Mouse (Mus musculus) left cerebral cortex, adult 2 months (tissue): ENCODE measurements around the gene Cyp2a22. TPM values are rescaled to one million over a fixed set of nuclear protein-coding genes. Genes with fewer than 3 reads are reported as not detected.
"Not testable (repeated sequence)": the region's sequence is repeated elsewhere in the genome, so short reads cannot be mapped to it uniquely, and the experiment has no call there.

Source experiments
- DNase-seq, 2 experiments: peaks; one replicate each; pipeline ENCODE4 v3.0.0; 2021 to 2022; ENCODE audit warnings: low spot score in 2 of 2, mixed read lengths in 1 of 2; ENCODE audit errors: extremely low spot score in 1 of 2
- H3K27ac ChIP-seq: fragments of 200-600 bp; 2 replicates; pipeline ENCODE4 v1.8.1; 2022
- H3K4me3 ChIP-seq: fragments of 200-600 bp; 2 replicates; pipeline ENCODE4 v1.8.1; 2022
- CTCF ChIP-seq: fragments of 200-600 bp; IDR thresholded peaks from 2 replicates; pipeline ENCODE4 v1.8.1; 2022; ENCODE audit warnings: antibody characterized with exemption, mild to moderate bottlenecking, moderate library complexity
- intact Hi-C: fragments of 180-260 bp; cut with DNase I; formaldehyde crosslinking; loops from one replicate; pipeline ENCODE4 v1.15.1; 2025
- long read RNA-seq, 2 experiments: library from polyadenylated mRNA; stranded (forward); transcript quantifications; one replicate each; pipeline ENCODE4 v2.0.0; 2021; ENCODE audit warnings: borderline mapping rate in 2 of 2
- total RNA-seq, 2 experiments: library from RNA; stranded (reverse); gene quantifications; 2 replicates each; pipeline ENCODE4 v1.2.3; 2021

Cyp2a22 gene
- total RNA-seq: not detected
- long read RNA-seq, experiment 1: 0 reads
- long read RNA-seq, experiment 2: 0 reads

GRCm38 (mm10) chr7:26939262-26939661 lies at the start of gene Cyp2a22:
Gene Cyp2a22 (minus strand): TSS chr7:26939384.
- Histone ChIP-seq H3K4me3 (no peak within 1 kb of the TSS), H3K27ac (no peak within 1 kb of the TSS)
- TF ChIP-seq CTCF: no peak
- intact Hi-C loops: no loop called here
- DNase-seq: no peak

DNA sequence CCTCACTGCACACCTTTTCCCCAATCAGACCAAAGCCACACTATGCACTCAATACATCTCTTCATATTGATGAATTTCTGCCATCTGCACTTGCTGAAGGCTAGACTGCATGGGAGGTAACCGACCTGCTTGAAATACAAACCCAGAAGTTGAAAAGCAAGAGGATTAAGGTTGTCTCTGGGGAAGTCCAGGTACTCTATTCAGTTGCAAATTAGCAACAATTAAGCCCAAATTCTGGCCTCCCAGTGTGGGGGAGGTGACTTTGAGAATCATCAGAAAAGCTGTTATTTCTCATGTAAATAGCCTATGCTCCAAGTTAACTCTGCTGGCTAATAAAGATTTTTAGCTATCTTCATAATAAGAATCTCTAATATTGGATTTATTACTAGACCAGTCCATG lies 44.0 kb upstream of the Cyp2a22 start:
- intact Hi-C loops, H3K27ac ChIP-seq, DNase-seq, H3K4me3 ChIP-seq: not testable (repeated sequence)

GRCm38 (mm10) chr7:26982551-26982950 lies 43.4 kb upstream of the Cyp2a22 start:
- no peak overlapping the region for H3K4me3 ChIP-seq
- no peak for TF ChIP-seq CTCF
- intact Hi-C loops: no loop called here
- no peak for DNase-seq
- H3K27ac ChIP-seq: no peak overlapping the region

DNA sequence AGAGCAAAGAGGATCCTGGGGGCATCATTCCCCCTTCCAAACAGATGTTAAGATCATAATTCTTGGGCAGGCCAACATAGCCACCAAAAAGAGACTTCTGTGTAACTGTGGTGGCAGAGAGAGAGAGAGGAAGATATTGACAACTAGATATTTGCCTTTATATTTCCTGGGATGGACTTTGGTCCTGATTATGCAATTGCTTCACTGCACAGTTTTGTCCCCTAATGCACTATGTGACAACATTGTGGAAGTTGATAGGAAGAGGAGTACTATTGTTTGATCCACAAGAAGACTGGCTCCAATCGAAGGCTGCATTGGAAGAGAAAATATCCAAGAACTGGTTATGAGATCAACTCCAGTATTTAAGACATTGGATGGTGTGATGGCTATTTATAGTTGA lies 42.8 kb upstream of the Cyp2a22 start:
- H3K27ac ChIP-seq, H3K4me3 ChIP-seq, intact Hi-C loops, DNase-seq: not testable (repeated sequence)

DNA sequence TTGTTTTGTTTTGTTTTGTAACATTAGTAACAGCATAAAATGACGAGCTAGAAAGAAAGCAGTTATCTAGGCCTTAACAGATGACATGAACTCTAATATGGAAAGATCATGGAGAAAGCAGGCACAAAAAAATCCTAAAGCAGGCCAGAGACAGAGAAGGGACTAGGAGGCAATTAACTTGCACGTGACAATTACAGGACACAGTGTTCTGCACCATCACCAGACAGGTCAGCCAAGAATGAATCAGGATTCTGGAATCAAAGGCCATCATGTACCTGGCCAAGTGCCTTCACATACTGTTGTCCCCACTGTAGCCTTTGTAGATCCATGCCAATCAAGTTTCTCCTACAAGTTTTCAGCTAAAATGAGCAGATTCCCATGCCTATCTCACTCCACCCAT lies 42.3 kb upstream of the Cyp2a22 start:
- DNase-seq, H3K4me3 ChIP-seq, intact Hi-C loops, H3K27ac ChIP-seq: not testable (repeated sequence)

DNA sequence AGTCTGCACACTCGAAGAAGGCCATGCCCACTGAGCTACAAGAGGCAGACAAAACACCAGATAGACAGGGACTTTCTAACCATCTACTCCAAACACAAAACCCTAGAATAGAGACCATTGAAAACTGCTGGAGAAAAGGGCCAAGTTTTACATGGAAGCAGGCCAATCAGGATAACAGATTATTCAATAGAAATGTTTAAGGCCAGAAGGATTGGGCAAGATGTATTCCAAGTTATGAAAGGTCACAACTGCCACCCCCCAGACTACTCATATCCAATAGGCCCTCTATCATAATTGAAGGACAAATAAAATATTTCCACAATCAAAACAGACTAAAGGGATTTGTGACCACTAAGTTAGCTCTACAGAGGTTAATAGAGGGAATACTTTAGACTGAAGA lies 23.2 kb upstream of the Cyp2a22 start:
- H3K27ac ChIP-seq, H3K4me3 ChIP-seq, DNase-seq, intact Hi-C loops: not testable (repeated sequence)

DNA sequence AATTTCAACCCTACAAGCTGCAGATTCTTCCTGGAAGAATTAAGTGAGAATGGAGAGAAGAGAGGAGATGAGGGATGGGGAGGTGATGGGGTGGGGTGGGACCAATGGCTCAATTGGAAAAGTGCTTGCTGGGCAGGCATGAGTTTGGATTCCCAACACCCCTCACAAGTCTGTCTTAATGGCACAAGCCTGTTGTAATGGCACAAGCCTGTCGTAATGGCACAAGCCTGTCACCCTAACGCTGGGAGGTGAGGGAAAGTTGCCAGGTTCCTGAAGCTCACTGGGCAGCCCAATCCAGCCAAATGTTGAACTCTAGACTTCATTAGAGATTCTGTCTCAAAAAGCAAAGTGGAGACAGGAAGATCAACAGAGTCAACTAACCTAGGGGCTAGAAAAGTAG lies 14.1 kb upstream of the Cyp2a22 start:
- H3K27ac ChIP-seq, intact Hi-C loops, DNase-seq, H3K4me3 ChIP-seq: not testable (repeated sequence)

DNA sequence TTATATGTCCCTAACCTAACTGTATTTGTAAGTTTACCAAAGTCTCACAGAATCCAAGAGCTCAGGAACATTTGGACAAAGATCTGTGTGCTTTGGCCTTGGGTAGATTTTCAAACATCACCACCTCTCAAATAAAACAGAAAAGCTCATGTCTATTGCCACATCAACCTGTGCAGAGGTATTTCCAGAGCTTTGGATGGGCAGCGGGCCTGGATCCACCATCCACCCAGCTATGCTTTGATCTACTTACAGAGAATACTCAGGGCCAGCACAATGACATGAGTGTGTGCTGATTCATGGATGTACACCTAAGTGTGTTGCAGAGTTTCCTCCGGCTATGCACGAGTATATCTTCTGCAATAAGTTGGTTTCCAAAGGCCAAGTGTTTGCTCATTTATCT lies 13.5 kb upstream of the Cyp2a22 start:
- H3K27ac ChIP-seq, H3K4me3 ChIP-seq, DNase-seq, intact Hi-C loops: not testable (repeated sequence)

GRCm38 (mm10) chr7:26941320-26941925 lies 2.2 kb upstream of the Cyp2a22 start:
- H3K27ac ChIP-seq, H3K4me3 ChIP-seq, DNase-seq, intact Hi-C loops: not testable (repeated sequence)

DNA sequence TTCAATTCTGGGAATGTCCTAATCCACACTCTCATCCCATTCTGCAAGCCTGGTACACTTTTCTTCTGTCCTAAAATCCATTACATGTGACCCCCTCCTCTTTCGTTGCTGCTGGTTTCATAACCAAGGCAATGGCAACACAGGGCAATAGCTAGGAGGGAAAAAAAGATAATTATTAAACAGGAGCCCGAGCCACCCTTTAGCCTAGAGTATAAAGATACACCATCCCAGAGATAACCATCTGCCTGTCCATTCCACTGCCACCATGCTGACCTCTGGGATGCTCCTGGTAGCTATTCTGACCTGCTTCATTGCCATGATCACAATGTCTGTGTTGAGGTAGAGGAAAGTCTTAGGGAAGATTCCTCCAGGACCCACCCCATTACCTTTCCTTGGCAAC lies 22.1 kb downstream of the Cyp2a22 start:
- DNase-seq, intact Hi-C loops, H3K4me3 ChIP-seq, H3K27ac ChIP-seq: not testable (repeated sequence)

Other genes with a start within 250 kb of the Cyp2a22 start
- not detected for gene Cyp2b19, start 182.2 kb downstream of the Cyp2a22 start, total RNA-seq
- gene Cyp2g1, start 130.5 kb downstream of the Cyp2a22 start, total RNA-seq: not detected
- not detected for gene Cyp2a5, start 104.1 kb downstream of the Cyp2a22 start, total RNA-seq
- gene Cyp2a12, start 89.7 kb upstream of the Cyp2a22 start, total RNA-seq: not detected
- gene Cyp2f2, start 180.5 kb upstream of the Cyp2a22 start, total RNA-seq: not detected
- gene Cyp2t4, start 214.3 kb upstream of the Cyp2a22 start, total RNA-seq: not detected
- gene Egln2, start 227.4 kb upstream of the Cyp2a22 start, total RNA-seq: 100 to 1,000 TPM in 1 of 2 experiments, 10 to 100 TPM in 1; 92.8 to 109 TPM
- gene Rab4b, start 239.5 kb upstream of the Cyp2a22 start, total RNA-seq: 10 to 100 TPM; 89.7 to 93.2 TPM
- not detected for gene Gm21983, start 241.7 kb upstream of the Cyp2a22 start, total RNA-seq
- gene Mia, start 241.8 kb upstream of the Cyp2a22 start, total RNA-seq: 1 to 10 TPM in 1 of 2 experiments, under 1 TPM in 1; 0.68 to 1.6 TPM